In the genomic region with DNA sequence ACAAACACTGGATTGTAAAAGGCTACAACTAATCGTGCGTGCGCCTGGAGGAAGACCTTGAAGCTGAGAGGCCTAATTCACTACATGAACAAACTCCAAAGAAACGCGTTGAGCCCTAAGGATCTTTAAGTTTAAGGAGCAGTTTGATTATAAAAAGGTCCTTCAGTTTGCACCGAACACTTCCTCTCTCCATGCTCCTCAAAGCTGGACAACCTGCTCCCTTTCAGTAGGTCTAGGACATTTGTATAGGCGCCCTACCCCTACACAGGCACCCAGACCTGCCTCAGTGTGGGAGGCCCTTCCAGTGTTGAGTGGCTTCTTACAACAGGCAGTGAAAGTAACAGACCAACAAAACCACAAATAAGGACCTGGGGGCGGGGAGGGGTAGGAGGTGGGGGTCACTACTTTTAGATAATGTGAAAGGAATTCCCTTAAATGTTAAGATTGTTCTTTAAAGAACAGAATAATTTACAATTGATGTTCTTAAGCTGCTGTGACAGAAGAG, we compare ENCODE assay signal across 8 mouse cellular contexts. TPM values are rescaled to one million over a fixed set of nuclear protein-coding genes. Genes with fewer than 3 reads are reported as not detected.
A peak's percentile ranks its signal among the peaks of the same experiment; 100 is the strongest.
DNase-seq lines count a peak whose midpoint lies in the region; ATAC-seq and TF ChIP-seq lines count a peak whose summit lies in the region.

No protein-coding gene starts in this region.

- no peak for TF ChIP-seq EP300 in liver, postnatal 0 days (IDR thresholded peaks at IDR 0.05; ENCODE audit: low read depth)

- peaks cover 2% of the 10 kb centered on the region; the same call in 1 of the 2 replicates for H3K4me1 ChIP-seq in testis, adult 2 months (ENCODE audit: control insufficient read depth, insufficient read depth, low read length)
- peaks cover 7% of the 10 kb centered on the region for H3K4me1 ChIP-seq in forebrain, embryonic 16.5 days (replicated peaks; ENCODE audit: control insufficient read depth, insufficient read depth, low read length)
- H3K4me1 ChIP-seq in liver, postnatal 0 days (ENCODE audit: insufficient read depth) = 0 out of 2 replicates have a peak, but pooled peaks cover 8% of the 10 kb centered on the region

- no peak for TF ChIP-seq CTCF in testis, adult 2 months (IDR thresholded peaks at IDR 0.05; ENCODE audit: control insufficient read depth, insufficient read depth, insufficient replicate concordance, low read depth, low read length)
- no peak for TF ChIP-seq CTCF in liver, postnatal 0 days (IDR thresholded peaks at IDR 0.05; ENCODE audit: low read depth)

- no peak overlapping the region for H3K27ac ChIP-seq in testis, adult 2 months (ENCODE audit: control insufficient read depth, insufficient read depth, low read depth, low read length)
- no peak overlapping the region for H3K27ac ChIP-seq in forebrain, embryonic 16.5 days (ENCODE audit: low read length)
- no peak overlapping the region for H3K27ac ChIP-seq in liver, postnatal 0 days (ENCODE audit: low read depth)

- ATAC-seq in forebrain, embryonic 16.5 days = no peak; the same call in 1 of the 2 replicates
- no peak for ATAC-seq in liver, postnatal 0 days

- H3K9me3 ChIP-seq in forebrain, embryonic 16.5 days (ENCODE audit: control insufficient read depth, low read length) = no peaks in the 10 kb centered on the region
- H3K9me3 ChIP-seq in liver, postnatal 0 days (ENCODE audit: low read length) = no peaks in the 10 kb centered on the region

- peak; percentile 4 for DNase-seq in adrenal gland, postnatal 14 days
- DNase-seq in adrenal gland, postnatal 4 days (ENCODE audit: low spot score in 2 of 2) = no peak
- DNase-seq in testis, postnatal 10 days (ENCODE audit: low spot score) = no peak
- DNase-seq in liver, postnatal 0 days = no peak
- no peak for DNase-seq in yolk sac, embryonic 10.5 days (ENCODE audit: low spot score)
- DNase-seq in frontal cortex, postnatal 14 days (ENCODE audit: low spot score in 2 of 2) = no peak

- H3K4me3 ChIP-seq in testis, adult 2 months (ENCODE audit: control insufficient read depth, low read depth, low read length) = peak overlapping the region; percentile 57
- H3K4me3 ChIP-seq in forebrain, embryonic 16.5 days (replicated peaks; ENCODE audit: low read length) = peak overlapping the region; percentile 70
- H3K4me3 ChIP-seq in liver, postnatal 0 days (ENCODE audit: low read depth, low read length) = peak overlapping the region; percentile 53

- 69% methylated on average over 8 of the region's 8 CpGs for WGBS in forebrain, embryonic 16.5 days
- WGBS in liver, postnatal 0 days (ENCODE audit: insufficient replicate concordance) = 78% methylated on average over 8 of the region's 8 CpGs

- no peaks in the 10 kb centered on the region for H3K36me3 ChIP-seq in testis, adult 2 months (ENCODE audit: control insufficient read depth, insufficient read depth, low read length)
- H3K36me3 ChIP-seq in forebrain, embryonic 16.5 days (ENCODE audit: control insufficient read depth, insufficient read depth) = no peaks in the 10 kb centered on the region
- no peaks in the 10 kb centered on the region for H3K36me3 ChIP-seq in liver, postnatal 0 days (replicated peaks; ENCODE audit: insufficient read depth, low read length)

- peak overlapping the region; percentile 71 for H3K4me2 ChIP-seq in forebrain, embryonic 16.5 days (ENCODE audit: low read length)
- peak overlapping the region; percentile 67 for H3K4me2 ChIP-seq in liver, postnatal 0 days (ENCODE audit: low read depth, low read length)

- H3K27me3 ChIP-seq in testis, adult 2 months (ENCODE audit: control insufficient read depth, insufficient read depth, low read length) = no peaks in the 10 kb centered on the region
- H3K27me3 ChIP-seq in forebrain, embryonic 16.5 days (replicated peaks; ENCODE audit: control insufficient read depth, insufficient read depth, low read length) = no peaks in the 10 kb centered on the region
- H3K27me3 ChIP-seq in liver, postnatal 0 days (ENCODE audit: insufficient read depth, low read length) = no peaks in the 10 kb centered on the region

- TF ChIP-seq POLR2A in testis, adult 2 months (IDR thresholded peaks at IDR 0.05; ENCODE audit: control insufficient read depth, low read depth, low read length) = no peak

- H3K9ac ChIP-seq in forebrain, embryonic 16.5 days (replicated peaks; ENCODE audit: low read depth, low read length) = peak overlapping the region; percentile 73
- peak overlapping the region; percentile 42; the same call in 1 of the 2 replicates for H3K9ac ChIP-seq in liver, postnatal 0 days (replicated peaks)

RNA-seq across cellular contexts. Expression of a gene that starts 0.7 kb away (rescaled TPM):
- total RNA-seq in adrenal gland, postnatal 14 days (2021) = 5.7 and 6.4 TPM in 2 replicates
- total RNA-seq in adrenal gland, postnatal 4 days (2021) = 1 to 10 TPM; 8.5 to 8.9 TPM
- polyA plus RNA-seq in testis, adult 2 months (2012; rRNA removed) = 2.0 and 2.5 TPM in 2 replicates
- polyA plus RNA-seq in forebrain, embryonic 16.5 days (2015; fragmentation: Nextera tagmentation; extraction: Ambion mirVana) = 3.7 and 3.8 TPM in 2 replicates
- 0.32 and 0.41 TPM in 2 replicates for polyA plus RNA-seq in liver, postnatal 0 days (2015; fragmentation: Nextera tagmentation; extraction: Ambion mirVana)
